Mouse (Mus musculus) brain, embryonic 14.5 days (tissue): ENCODE measurements around the gene 4930539E08Rik.

Source experiments
- CTCF ChIP-seq: fragments of 200-500 bp; IDR thresholded peaks from 2 replicates; pipeline ENCODE4 v1.5.1; 2012; ENCODE audit warnings: inconsistent platforms, mild to moderate bottlenecking, moderate library complexity, borderline replicate concordance; ENCODE audit not compliant: insufficient read depth, insufficient read length; ENCODE audit errors: extremely low read depth
- POLR2A ChIP-seq: fragments of 200-500 bp; IDR thresholded peaks from 2 replicates; pipeline ENCODE4 v1.6.1; 2012; ENCODE audit warnings: mild to moderate bottlenecking, inconsistent platforms, borderline replicate concordance; ENCODE audit not compliant: poor library complexity, insufficient read depth, insufficient read length, severe bottlenecking; ENCODE audit errors: extremely low read depth

GRCm38 (mm10) chr17:28907959-28908358 is 7.2 kb downstream of the 4930539E08Rik start:
- TF ChIP-seq CTCF (no peak), POLR2A (no peak)
